Mouse (Mus musculus): ENCODE measurements around the gene Zfp593. TPM values are rescaled to one million over a fixed set of nuclear protein-coding genes. Genes with fewer than 3 reads are reported as not detected.

Zfp593 gene
- polyA plus RNA-seq (2014; fragmentation: Nextera tagmentation; extraction: Ambion mirVana) = 17.5 and 18.9 TPM in 2 replicates

- H3K27ac ChIP-seq (ENCODE audit: low read depth, low read length) = no peak within 1 kb of the TSS
- H3K27me3 ChIP-seq (ENCODE audit: control insufficient read depth, insufficient read depth, low read length) = peaks cover 14% of the 10 kb centered on the region
- H3K9ac ChIP-seq (ENCODE audit: low read depth, low read length) = peak within 1 kb of the TSS; percentile 84
- no peaks in the 10 kb centered on the region for H3K9me3 ChIP-seq (ENCODE audit: control insufficient read depth, low read length)
- ATAC-seq (ENCODE audit: low FRiP score, low TSS enrichment) = peak; percentile 74
- H3K4me2 ChIP-seq (replicated peaks; ENCODE audit: low read depth, low read length) = peak within 1 kb of the TSS; percentile 91
- H3K36me3 ChIP-seq (ENCODE audit: control insufficient read depth, insufficient read depth, low read length) = 0 out of 2 replicates have a peak, but pooled peaks cover 2% of the 10 kb centered on the region
- 0 out of 2 replicates have a peak, but pooled peaks cover 18% of the 10 kb centered on the region for H3K4me1 ChIP-seq (ENCODE audit: control insufficient read depth, insufficient read depth, low read length)
- peak within 1 kb of the TSS; percentile 89 for H3K4me3 ChIP-seq (ENCODE audit: low read length)
- under 1% methylated on average over 59 of the region's 60 CpGs for WGBS
Observed at GRCm38 (mm10) chr4:134245148-134245843, at the start of gene Zfp593. Gene Zfp593 (minus strand): TSS chr4:134245592.

DNA sequence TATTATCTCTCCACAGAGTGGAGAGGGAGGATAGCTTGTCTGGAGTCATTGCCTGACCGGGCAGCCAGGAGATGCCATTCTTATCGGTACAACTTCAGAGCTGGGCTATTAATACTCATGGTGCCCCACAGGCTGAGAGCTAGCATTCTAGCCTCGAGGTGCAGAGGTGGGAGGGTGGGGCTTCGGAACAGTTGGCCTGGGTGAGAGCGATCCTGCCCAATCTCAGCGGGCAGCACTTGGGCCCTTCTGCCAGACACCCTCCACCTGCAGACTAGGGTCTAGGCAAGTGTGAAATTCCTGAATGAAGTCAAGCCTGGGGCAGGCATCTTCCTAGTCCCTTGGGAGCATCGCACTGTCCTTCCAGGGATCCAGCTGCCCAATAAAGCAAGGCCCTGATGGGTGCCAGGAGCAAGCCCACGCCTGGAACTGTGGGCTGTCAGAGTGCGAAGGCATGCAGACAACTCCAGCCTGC, 48.3 kb upstream of the Zfp593 start:
- Histone ChIP-seq H3K9ac (ENCODE audit: low read depth, low read length) (no peak overlapping the region), H3K4me2 (replicated peaks; ENCODE audit: low read depth, low read length) (no peak overlapping the region), H3K27me3 (ENCODE audit: control insufficient read depth, insufficient read depth, low read length) (peaks cover 12% of the 10 kb centered on the region), H3K4me1 (ENCODE audit: control insufficient read depth, insufficient read depth, low read length) (peaks cover 4% of the 10 kb centered on the region), H3K4me3 (ENCODE audit: low read length) (no peak overlapping the region), H3K36me3 (ENCODE audit: control insufficient read depth, insufficient read depth, low read length) (no peaks in the 10 kb centered on the region), H3K9me3 (ENCODE audit: control insufficient read depth, low read length) (0 out of 2 replicates have a peak, but pooled peaks cover 3% of the 10 kb centered on the region), H3K27ac (ENCODE audit: low read depth, low read length) (no peak overlapping the region)
- no peak for ATAC-seq (ENCODE audit: low FRiP score, low TSS enrichment)
- WGBS = 59% methylated on average over 9 of the region's 9 CpGs

- WGBS = 75% methylated on average over 18 of the region's 18 CpGs
Observed at GRCm38 (mm10) chr4:134293061-134293691, 47.8 kb upstream of the Zfp593 start.

GRCm38 (mm10) chr4:134292067-134292466, 46.7 kb upstream of the Zfp593 start:
- peaks cover 12% of the 10 kb centered on the region for H3K27me3 ChIP-seq (ENCODE audit: control insufficient read depth, insufficient read depth, low read length)
- no peak overlapping the region for H3K9ac ChIP-seq (ENCODE audit: low read depth, low read length)
- H3K4me2 ChIP-seq (replicated peaks; ENCODE audit: low read depth, low read length) = no peak overlapping the region
- H3K4me1 ChIP-seq (ENCODE audit: control insufficient read depth, insufficient read depth, low read length) = peaks cover 12% of the 10 kb centered on the region
- H3K27ac ChIP-seq (ENCODE audit: low read depth, low read length) = no peak overlapping the region
- no peak overlapping the region for H3K4me3 ChIP-seq (ENCODE audit: low read length)
- H3K9me3 ChIP-seq (ENCODE audit: control insufficient read depth, low read length) = 0 out of 2 replicates have a peak, but pooled peaks cover 3% of the 10 kb centered on the region
- H3K36me3 ChIP-seq (ENCODE audit: control insufficient read depth, insufficient read depth, low read length) = no peaks in the 10 kb centered on the region
- ATAC-seq (ENCODE audit: low FRiP score, low TSS enrichment) = no peak
- WGBS = 24% methylated on average over 7 of the region's 7 CpGs

More at GRCm38 (mm10) chr4:134293061-134293691, 47.8 kb upstream of the Zfp593 start:
- no peak for ATAC-seq (ENCODE audit: low FRiP score, low TSS enrichment)
- H3K9me3 ChIP-seq (ENCODE audit: control insufficient read depth, low read length) = 0 out of 2 replicates have a peak, but pooled peaks cover 3% of the 10 kb centered on the region
- H3K4me2 ChIP-seq (replicated peaks; ENCODE audit: low read depth, low read length) = no peak overlapping the region
- H3K9ac ChIP-seq (ENCODE audit: low read depth, low read length) = no peak overlapping the region
- H3K27me3 ChIP-seq (ENCODE audit: control insufficient read depth, insufficient read depth, low read length) = peaks cover 12% of the 10 kb centered on the region
- H3K36me3 ChIP-seq (ENCODE audit: control insufficient read depth, insufficient read depth, low read length) = no peaks in the 10 kb centered on the region
- peaks cover 9% of the 10 kb centered on the region for H3K4me1 ChIP-seq (ENCODE audit: control insufficient read depth, insufficient read depth, low read length)
- no peak overlapping the region for H3K27ac ChIP-seq (ENCODE audit: low read depth, low read length)
- H3K4me3 ChIP-seq (ENCODE audit: low read length) = no peak overlapping the region

DNA sequence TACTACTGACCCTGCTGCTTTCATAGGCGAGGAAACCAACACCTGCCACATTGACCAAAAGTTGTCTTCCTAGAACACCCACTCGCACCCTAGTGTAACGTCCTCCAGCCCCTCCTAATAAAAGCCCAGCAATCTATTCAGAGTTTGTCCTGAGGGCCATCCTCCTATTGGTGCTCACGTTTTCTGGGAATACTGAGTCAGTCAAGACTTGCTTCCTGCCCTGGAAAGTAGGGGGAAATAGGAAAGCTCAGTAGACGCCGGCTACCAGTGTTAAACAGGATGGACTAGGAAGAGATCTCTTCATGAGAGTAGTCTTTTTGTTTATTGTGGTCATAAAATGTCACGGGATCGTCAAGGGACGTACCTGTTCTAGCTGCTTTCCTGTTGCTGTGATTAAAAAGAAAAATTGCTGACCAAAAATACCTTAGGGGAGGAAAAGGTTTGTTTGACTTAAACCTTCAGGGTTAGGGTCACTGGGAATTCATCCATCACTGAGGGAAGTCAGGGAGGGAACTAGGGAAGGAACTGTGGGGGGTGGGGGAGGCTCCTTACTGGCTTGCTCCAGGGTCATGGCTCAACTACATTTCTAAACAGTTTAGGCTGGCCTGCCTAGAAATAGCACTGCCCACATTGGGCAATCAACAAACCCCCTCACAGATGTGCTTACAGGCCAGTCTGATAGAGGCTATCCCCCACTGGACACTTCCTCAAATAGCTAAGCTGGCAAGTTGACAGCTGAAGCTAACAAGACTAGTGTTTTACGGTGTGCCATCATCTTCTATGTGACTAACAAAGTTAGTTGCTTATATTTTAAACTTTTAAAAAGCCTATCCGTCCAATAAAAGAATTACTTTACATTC, 43.2 kb upstream of the Zfp593 start:
- Histone ChIP-seq H3K4me1 (ENCODE audit: control insufficient read depth, insufficient read depth, low read length) (peaks cover 17% of the 10 kb centered on the region), H3K27me3 (ENCODE audit: control insufficient read depth, insufficient read depth, low read length) (peaks cover 9% of the 10 kb centered on the region; the same call in 1 of the 2 replicates), H3K9me3 (ENCODE audit: control insufficient read depth, low read length) (no peaks in the 10 kb centered on the region), H3K4me2 (replicated peaks; ENCODE audit: low read depth, low read length) (peak overlapping the region; percentile 76), H3K9ac (ENCODE audit: low read depth, low read length) (peak overlapping the region; percentile 97; the same call in 1 of the 2 replicates), H3K27ac (ENCODE audit: low read depth, low read length) (peak overlapping the region; percentile 97), H3K36me3 (ENCODE audit: control insufficient read depth, insufficient read depth, low read length) (peaks cover 8% of the 10 kb centered on the region; the same call in 1 of the 2 replicates), H3K4me3 (ENCODE audit: low read length) (peak overlapping the region; percentile 78)
- WGBS = 15% methylated on average over 11 of the region's 11 CpGs
- no peak for ATAC-seq (ENCODE audit: low FRiP score, low TSS enrichment)

- peak; percentile 84 for ATAC-seq (ENCODE audit: low FRiP score, low TSS enrichment)
- Histone ChIP-seq H3K4me1 (ENCODE audit: control insufficient read depth, insufficient read depth, low read length) (peaks cover 17% of the 10 kb centered on the region), H3K9me3 (ENCODE audit: control insufficient read depth, low read length) (no peaks in the 10 kb centered on the region), H3K4me3 (ENCODE audit: low read length) (peak within 1 kb of the TSS; percentile 78), H3K27ac (ENCODE audit: low read depth, low read length) (peak within 1 kb of the TSS; percentile 97), H3K4me2 (replicated peaks; ENCODE audit: low read depth, low read length) (peak within 1 kb of the TSS; percentile 91), H3K36me3 (ENCODE audit: control insufficient read depth, insufficient read depth, low read length) (peaks cover 19% of the 10 kb centered on the region), H3K27me3 (ENCODE audit: control insufficient read depth, insufficient read depth, low read length) (peaks cover 1% of the 10 kb centered on the region; the same call in 1 of the 2 replicates), H3K9ac (ENCODE audit: low read depth, low read length) (peak within 1 kb of the TSS; percentile 97)
- WGBS = 1% methylated on average over 43 of the region's 43 CpGs
Observed at GRCm38 (mm10) chr4:134287575-134288025, 42.2 kb upstream of the Zfp593 start, which contains the start of gene Pdik1l. Gene Pdik1l (minus strand): TSS chr4:134287895.

DNA sequence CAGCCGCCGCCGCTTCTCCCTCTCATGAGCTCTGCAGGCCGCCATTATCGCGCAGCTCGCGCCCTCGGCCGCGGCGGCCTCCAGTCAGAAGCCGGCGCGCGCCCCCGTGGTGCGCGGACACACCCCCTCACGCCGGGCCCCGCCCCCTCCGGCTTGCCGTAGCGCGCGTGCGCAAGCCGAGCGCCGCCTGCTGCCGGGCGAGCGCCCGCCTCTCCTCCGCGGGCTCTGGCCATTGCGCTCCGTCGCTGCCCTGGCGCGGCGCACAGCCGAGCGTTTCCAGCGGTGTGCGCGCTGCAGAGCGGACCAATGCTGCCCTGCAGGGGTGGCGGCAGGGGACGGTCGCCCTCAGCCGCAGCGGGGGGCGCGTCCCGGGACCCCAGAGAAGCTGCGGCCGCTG, 41.8 kb upstream of the Zfp593 start:
- peak; percentile 96 for ATAC-seq (ENCODE audit: low FRiP score, low TSS enrichment)
- Histone ChIP-seq H3K4me1 (ENCODE audit: control insufficient read depth, insufficient read depth, low read length) (peaks cover 17% of the 10 kb centered on the region), H3K36me3 (ENCODE audit: control insufficient read depth, insufficient read depth, low read length) (peaks cover 23% of the 10 kb centered on the region), H3K9ac (ENCODE audit: low read depth, low read length) (peak overlapping the region; percentile 97), H3K27me3 (ENCODE audit: control insufficient read depth, insufficient read depth, low read length) (no peaks in the 10 kb centered on the region), H3K9me3 (ENCODE audit: control insufficient read depth, low read length) (no peaks in the 10 kb centered on the region), H3K4me2 (replicated peaks; ENCODE audit: low read depth, low read length) (peak overlapping the region; percentile 91), H3K4me3 (ENCODE audit: low read length) (peak overlapping the region; percentile 78), H3K27ac (ENCODE audit: low read depth, low read length) (peak overlapping the region; percentile 97)
- under 1% methylated on average over 45 of the region's 59 CpGs for WGBS
